Mouse (Mus musculus) adrenal gland, adult 8-10 months (tissue): ENCODE data around the gene Mrpl23. TPM values are rescaled to one million over a fixed set of nuclear protein-coding genes. Genes with fewer than 3 reads are reported as not detected.

Source experiments
- DNase-seq: peaks from one replicate; pipeline ENCODE4 v3.0.0; 2022
- total RNA-seq, 4 experiments: library from RNA; stranded (reverse); gene quantifications; 2 replicates each; pipeline ENCODE4 v1.2.4; 2022

Mrpl23 gene
- total RNA-seq, result 10 to 100 TPM in 1 of 4 experiments, 1 to 10 TPM in 3; 2.2 to 13.7 (median 4.8) TPM

DNA sequence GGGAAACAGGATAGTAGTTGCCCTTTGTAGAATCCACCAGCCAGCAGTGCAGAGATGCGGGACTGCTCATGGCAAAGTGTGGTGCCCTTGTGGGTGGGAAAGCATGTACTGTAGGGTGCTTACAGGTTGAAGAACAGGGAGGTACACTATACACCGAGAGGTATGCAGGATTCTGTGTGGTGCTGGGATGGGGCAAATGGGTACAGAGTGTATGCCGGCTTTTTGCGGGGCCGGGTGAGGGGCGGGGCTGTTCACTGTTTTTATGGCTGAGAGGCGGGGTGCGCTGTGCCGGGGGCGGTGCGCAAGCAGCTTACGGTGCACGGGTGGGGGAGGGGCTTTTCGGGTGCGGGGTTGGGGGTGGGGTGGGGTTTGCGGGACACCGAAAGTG, at the start of gene Mrpl23:
Gene Mrpl23 (plus strand): TSS at position 16 of the 388 bp plus-strand sequence.
- no peak for DNase-seq

DNA sequence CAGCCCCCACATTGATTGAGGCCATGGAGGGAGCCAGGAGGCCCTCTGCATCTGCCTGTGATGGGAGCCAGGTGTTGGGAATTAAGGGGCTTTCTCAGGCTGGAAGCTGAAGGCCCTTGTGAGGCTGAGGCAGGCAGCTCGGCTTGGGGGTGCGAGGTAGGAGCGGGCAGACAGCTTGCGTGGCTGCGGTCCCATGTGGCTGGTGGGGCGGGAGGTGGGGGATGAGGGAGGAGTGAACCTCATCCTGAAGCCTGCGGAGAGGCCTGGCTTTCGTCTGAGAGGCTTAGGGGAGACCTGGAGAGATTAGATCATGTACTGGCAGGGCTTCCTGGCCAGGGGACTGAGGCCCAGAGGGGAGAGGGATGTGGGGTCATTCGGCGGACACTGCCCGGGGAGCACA, 49.4 kb upstream of the Mrpl23 start:
- no peak for DNase-seq

DNA sequence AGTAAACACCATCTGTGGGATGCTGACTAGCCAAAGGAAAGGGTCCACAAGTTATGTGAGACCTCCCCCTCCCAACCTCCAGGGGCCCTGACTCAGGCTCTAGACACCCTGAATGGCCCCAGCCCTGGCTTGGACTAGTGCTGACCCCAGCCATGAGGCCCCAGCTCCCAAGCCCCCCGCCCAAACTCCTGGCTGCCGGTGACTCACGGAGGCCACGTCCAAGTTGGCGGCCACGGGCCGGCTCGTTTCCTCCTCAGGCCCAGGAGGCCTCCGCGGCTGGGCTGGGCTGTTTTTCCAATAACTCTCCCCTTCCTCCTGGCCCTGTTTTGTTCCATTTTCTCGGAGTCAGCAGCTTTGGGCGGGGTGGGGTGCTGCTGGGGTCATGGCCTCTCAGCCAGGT, 47.7 kb upstream of the Mrpl23 start:
- DNase-seq, result no peak

DNA sequence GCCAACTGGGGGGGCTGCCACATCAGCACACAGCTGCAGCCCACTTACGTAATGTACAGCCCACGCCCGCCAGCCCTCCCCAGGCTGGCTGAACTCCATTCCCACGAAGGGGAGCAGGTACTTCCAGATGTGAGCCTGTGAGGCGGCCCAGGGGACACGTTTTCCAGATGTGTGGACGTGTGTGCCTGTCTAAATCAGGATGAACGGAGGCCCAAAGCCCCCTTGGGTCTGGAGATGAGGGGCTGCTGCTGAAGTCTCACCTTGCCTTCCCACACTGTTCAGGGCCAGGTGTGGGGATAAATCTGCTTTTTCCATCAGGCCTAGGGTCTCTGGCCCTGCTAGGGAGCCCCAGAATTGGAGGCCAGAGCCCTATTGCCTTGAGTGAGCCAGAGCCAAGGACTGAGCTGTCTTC, 45.7 kb upstream of the Mrpl23 start:
- DNase-seq, result no peak

GRCm38 (mm10) chr7:142487341-142487859, 45.1 kb upstream of the Mrpl23 start:
- DNase-seq, result no peak

DNA sequence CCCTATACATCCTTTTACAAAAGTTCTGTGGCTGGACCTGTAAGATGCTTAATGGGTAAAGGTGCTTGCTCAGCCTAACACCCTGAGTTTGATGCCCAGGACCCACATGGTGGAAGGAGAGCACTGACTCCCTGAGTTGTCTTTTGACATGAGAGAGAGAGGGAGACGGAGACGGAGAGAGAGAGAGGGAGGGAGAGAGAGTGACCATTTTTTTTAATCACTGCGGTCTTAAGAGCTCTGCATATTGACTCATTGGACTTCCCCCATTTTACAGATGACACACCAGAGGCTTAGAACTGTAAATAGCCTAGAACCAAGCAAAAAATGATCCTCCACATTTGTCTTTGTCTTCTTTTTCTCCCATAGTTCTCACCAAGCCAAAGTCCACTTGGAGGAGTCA, 44.4 kb upstream of the Mrpl23 start:
- no peak for DNase-seq

DNA sequence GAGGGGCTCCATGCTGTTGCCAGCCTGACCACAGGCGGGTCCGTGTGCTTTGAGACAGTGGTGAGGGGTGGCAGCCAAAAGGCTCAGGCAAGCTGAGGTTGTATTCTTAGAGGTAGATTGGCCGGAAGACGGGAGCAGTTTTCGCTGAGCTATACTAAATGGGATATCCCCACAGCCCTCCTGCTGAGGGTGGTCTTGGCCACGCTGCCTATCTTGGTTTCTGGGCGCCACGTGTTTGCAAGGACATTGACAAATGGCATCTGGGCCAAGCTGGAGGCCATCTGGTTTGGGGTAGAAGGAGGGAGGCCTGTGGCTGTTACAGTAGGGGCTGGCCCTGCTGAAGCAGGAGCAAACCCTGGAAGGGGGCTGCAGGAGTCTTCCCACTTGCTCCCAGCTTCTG, 39.0 kb upstream of the Mrpl23 start:
- DNase-seq, result no peak

DNA sequence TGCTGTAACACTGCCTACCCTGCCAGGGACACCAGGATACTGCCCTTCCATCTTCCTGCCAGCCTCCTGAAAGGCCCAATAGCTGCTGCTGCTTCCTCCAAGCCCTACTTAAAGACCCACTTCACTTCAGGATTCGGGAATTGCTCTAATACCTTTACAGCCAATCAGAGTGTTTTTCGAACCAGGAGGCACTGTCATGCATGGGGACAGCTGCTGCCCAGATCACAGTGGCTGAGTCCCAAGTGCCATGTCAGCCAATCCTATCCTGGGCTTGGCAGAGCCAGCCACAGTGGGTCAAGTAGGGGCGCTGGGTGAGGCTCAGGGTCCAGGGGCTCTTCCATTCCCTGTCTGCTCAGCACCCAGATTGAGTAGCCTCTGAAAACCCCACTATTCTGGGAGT, 36.3 kb upstream of the Mrpl23 start:
- DNase-seq, result no peak

DNA sequence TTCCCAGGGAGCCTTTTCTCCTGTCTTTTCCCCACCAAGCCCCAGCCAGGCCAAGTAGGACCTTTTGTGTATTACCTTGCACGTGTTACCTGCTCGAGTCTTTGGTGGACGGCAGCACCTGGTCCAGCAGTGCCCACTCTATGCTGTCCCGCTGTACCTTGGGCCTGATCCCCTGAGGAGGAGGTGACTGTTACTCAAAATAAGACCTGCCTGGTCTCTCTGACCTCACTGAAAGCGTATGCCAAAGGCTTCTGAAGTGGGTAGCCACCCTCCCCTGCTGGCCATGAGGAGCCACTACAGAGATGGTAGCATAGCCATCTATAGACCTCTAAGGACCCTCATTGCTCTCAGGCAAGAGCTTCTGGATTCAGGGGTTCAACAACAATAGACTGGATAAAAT, 35.7 kb upstream of the Mrpl23 start:
- DNase-seq, result no peak

- no peak for DNase-seq
Observed at GRCm38 (mm10) chr7:142497775-142498174, 34.7 kb upstream of the Mrpl23 start.

- no peak for DNase-seq
Observed at GRCm38 (mm10) chr7:142498575-142498974, 33.9 kb upstream of the Mrpl23 start, which contains the start of gene Tnnt3. Tnnt3 (plus strand) TSS chr7:142498836.

DNA sequence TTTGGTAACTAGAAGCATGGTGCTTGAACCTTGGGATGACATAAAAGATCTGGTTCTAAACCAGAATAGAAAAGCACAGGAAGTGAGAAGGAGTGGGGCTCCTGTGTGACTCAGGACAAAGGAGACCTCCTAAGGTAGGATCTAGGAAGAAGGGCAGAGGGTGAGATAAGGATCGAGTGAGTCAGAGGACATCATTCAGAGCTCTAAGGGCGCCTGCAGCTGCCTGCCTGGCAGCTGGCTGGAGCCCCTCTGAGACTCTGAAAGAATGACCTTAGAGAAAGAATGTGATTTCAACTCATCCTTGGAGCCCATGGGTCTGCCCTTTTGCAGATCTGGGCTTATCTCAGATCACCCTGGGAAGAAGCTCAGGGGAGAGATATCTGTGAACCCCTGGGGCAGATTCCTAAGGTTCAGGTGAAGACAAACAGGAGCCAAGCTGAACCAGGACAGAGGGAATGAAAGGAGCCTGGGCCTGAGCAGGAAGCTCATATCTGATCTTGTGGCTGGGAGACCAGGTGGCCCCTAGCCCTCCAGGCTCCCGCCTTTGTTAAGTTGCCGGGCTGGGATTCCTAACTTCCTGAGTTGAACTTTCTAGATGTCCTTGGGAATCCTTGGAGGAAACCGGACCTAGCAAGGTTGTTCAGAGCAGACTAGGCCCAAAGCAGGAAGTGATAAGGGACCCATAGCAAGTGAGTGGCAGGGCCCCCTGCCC, 33.3 kb upstream of the Mrpl23 start:
- no peak for DNase-seq

DNA sequence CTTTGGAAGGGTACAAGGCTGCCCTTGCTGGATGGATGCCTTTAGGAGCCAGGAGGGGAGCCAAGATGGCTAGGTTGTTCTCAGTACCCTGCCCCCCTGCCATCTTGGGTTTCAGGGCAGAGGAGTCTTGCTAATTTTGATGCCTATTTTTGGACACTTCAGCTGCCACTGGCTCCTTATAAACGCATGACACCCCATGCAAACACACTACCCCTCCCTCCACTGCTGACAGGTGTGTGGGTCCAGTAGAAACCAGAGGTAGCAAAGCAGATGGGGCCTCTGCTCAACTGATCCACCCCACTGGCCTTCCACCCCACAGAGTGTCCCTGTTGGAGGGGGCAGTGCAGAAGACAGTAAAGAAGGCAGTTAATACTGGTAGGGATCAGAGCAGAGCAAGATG, 32.5 kb upstream of the Mrpl23 start:
- DNase-seq, result no peak

DNA sequence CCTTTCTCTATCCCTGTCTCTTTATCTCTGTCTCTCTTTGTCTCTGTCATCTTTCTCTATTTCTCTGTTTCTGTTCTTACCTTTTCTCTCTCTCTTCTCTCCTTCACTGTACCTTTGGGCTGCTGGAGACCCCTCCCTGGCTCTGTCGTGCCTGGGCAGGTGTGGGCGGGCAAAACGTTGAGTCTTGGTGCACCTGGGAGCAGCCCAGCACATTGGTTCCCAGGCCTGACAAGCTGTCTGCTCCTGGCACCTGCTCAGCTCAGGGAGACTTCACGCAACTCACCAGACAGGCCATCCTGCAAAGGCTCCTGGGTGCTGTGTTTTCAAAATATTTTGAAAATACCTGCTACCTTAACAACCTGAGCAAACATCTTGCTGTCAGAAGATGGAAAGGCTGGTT, 29.3 kb upstream of the Mrpl23 start:
- DNase-seq, result no peak

DNA sequence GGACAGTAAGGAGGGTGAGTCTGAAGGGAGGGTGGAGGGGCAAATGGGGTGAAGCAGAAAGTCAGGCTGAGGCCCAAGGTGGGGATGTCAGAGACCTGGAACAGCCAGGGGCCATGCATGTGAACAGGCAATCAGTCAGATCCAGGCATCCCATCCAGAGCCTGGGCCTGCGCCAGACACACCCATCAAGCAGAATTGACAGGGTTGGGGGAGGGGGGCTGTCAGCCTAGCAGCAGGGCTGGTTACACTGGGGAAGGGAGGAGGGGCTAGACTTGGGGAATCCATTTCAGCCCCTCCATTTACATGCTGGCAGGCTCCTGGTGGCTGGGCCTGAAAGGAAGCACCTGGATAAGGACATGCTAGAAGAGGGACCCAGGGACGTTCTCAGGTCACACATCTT, 26.5 kb upstream of the Mrpl23 start:
- no peak for DNase-seq

DNA sequence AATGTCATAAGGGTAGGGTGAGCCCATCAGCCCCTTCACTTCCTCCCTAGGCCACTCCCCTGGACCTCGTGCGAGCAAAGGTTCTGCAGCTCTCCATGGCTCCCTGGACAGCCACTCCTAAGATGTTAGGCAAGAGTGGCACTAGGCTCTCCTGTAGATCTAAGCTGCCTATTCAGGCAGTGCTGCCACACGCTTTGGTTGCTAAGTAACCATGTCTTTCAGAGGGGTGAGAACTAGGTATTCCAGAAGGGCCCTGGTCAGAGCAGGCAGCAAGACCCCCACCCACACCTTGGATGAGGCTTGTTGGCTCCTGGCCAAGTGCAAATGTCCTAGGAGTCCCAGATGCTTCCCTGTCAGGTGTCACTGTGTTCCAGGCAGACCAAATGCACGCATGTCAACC, 26.0 kb upstream of the Mrpl23 start:
- DNase-seq, result no peak

DNA sequence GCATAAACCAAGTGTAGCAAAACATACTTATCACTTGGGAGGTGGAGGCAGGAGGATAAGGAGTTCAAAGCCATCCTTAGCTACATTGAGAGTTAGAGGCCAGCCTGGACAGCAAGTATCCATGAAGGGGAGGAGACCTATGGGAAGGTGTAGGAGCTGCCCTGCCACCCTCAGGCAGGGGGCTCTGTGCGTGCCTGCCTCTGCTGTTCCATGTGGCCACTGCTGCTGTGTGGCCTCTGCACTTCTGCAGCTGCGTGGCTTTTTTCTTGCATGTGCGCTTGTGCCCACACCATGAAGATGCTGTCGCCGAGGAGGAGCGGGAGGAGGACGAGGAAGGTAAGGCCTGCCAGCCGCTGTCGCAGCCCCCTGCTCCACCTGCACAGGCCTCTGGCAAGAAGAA, 25.0 kb upstream of the Mrpl23 start:
- DNase-seq, result no peak

DNA sequence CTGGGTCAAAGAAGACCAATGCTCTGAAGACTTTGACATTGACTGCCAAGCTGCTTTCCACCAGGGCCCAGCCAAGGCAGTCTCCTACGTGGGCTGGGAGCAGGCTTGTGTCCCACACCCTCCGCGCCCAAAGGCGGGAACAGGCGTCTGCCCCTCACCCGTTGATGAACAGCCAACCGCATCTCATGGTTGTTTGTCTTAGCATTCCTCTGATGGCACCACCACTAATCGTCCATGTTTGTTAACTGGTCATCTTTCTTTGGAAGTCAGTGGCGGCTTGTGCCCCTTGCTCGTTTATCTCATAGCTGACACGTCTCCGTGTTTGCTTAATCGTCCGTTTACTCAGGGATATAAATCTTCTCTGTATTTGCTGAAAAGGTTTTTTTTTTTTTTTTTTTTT, 23.0 kb upstream of the Mrpl23 start:
- DNase-seq, result no peak

DNA sequence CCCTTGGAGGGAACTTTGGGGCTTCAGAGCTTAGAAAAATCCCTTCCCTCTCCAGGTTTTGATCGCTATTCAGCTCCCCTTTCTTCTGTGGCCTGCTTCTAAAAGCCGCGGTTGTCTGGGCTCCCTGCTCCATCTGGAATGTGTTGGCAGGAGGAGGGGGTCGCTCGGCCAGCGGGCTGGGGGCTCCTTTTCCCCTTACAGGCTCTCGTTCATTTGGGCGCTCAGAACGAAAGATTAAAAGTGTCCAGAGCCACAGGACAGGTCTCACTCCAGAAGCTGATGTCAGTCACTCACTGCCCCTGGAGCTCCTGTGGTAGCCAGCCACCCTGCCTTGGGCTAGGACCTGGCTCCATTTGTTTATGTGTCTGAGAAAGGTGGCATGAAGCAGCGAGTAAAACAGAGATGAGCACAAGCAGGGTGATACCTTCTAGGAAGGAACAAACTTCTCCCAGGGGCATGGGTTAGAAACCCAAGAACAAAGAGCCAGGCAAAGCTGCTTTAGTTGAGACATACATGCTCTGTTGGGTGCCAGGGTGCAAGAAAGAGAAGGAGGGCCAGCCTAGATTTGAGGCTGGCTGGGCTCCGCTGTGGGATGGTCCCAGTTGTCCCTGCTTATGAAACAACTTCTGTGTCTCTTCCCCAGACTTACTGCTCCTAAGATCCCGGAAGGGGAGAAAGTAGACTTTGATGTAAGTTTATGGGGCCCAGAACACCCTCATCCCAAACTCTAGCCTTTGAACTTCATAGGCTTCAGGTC, 22.3 kb upstream of the Mrpl23 start:
- no peak for DNase-seq

- DNase-seq, result no peak
Observed at GRCm38 (mm10) chr7:142514048-142514447, 18.4 kb upstream of the Mrpl23 start.

GRCm38 (mm10) chr7:142516221-142516978, 16.1 kb upstream of the Mrpl23 start:
- DNase-seq, result no peak

DNA sequence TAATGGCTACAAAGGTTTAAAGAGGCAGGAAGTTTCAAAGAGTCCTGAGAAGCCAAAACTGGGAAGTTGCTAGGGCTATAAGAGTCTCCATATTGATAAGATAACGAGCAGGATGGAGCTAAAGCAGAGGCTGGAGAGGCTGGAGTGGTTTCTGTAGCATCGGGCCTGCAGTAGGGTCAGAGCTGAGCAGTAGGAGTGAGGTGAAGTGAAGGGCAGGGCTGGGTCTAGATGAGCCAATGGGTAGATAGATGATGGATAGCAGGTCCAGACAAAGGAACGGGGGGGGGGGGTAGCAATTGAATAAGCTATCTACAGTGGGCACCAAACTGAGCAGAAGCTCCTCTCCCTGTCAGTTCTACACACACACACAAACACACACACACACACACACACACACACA, 15.0 kb upstream of the Mrpl23 start:
- no peak for DNase-seq

DNA sequence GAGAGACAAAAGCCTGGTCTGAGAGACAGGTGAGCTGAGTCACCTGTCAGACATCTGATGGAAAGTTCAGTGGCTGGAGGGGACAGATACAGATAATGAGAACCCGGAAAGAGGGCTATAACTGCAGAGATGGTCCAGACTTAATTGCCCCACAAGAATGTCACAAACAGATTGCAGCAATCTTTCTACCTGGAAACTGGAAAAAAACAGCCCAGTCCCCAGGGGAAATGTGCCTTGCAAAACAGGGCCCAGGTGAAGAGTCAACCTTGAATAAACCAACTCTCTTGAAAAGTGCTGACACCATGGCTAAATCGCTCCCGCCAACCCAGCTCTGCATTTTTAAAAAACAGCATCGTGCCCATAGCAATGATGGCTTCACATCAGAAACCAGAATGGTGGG, 12.2 kb upstream of the Mrpl23 start:
- no peak for DNase-seq
